Mouse (Mus musculus) lung, postnatal 0 days (tissue): ENCODE measurements at regions not wholly inside any gene's neighbourhood (a gene's known extent, or its start where the extent isn't known, plus 50 kb on each side); places are given as distances from the start of the nearest gene placed in this dataset.
"Not testable (repeated sequence)": the region's sequence is repeated elsewhere in the genome, so short reads cannot be mapped to it uniquely, and the experiment has no call there.

ENCODE experiments used
- ATAC-seq: fragments of 200-750 bp; cut with Nextera tagmentation; 2 replicates; pipeline ENCODE4 v1.8.0; 2017; ENCODE audit warnings: moderate library complexity
- DNase-seq: peaks from one replicate; pipeline ENCODE4 v3.0.0-alpha.2; 2016; ENCODE audit warnings: low spot score
- H3K27ac ChIP-seq: fragments of 300-500 bp; sonication (generic); 2 replicates; pipeline ENCODE4 v1.5.1; 2014; ENCODE audit warnings: antibody characterized with exemption, mild to moderate bottlenecking, low read length, mixed read lengths
- H3K27me3 ChIP-seq: fragments of 300-500 bp; sonication (generic); replicated peaks from 2 replicates; pipeline ENCODE4 v1.6.1; 2014; ENCODE audit warnings: low read length, mixed read lengths; ENCODE audit not compliant: insufficient read depth
- H3K36me3 ChIP-seq: fragments of 300-500 bp; sonication (generic); 2 replicates; pipeline ENCODE4 v1.6.1; 2014; ENCODE audit warnings: low read length, mixed read lengths; ENCODE audit not compliant: insufficient read depth
- H3K4me1 ChIP-seq: fragments of 300-500 bp; sonication (generic); 2 replicates; pipeline ENCODE4 v1.6.1; 2014; ENCODE audit warnings: antibody characterized with exemption, low read depth, low read length, mixed read lengths; ENCODE audit not compliant: insufficient read depth
- H3K4me2 ChIP-seq: fragments of 300-500 bp; sonication (generic); replicated peaks from 2 replicates; pipeline ENCODE4 v1.6.1; 2014; ENCODE audit warnings: low read depth, mild to moderate bottlenecking, low read length, moderate library complexity, mixed read lengths
- H3K4me3 ChIP-seq: fragments of 300-500 bp; sonication (generic); 2 replicates; pipeline ENCODE4 v1.5.1; 2014; ENCODE audit warnings: low read depth, low read length
- H3K9ac ChIP-seq: fragments of 300-500 bp; sonication (generic); replicated peaks from 2 replicates; pipeline ENCODE4 v1.6.1; 2014; ENCODE audit warnings: low read depth, mild to moderate bottlenecking
- H3K9me3 ChIP-seq: fragments of 300-500 bp; sonication (generic); 2 replicates; pipeline ENCODE4 v1.6.1; 2016; ENCODE audit warnings: low read length, mixed read lengths
- CTCF ChIP-seq: IDR thresholded peaks from 2 replicates; pipeline ENCODE4 v1.5.1; 2016; ENCODE audit warnings: antibody characterized with exemption, mild to moderate bottlenecking
- EP300 ChIP-seq: IDR thresholded peaks from 2 replicates; pipeline ENCODE4 v1.6.1; 2016; ENCODE audit warnings: antibody characterized with exemption, mild to moderate bottlenecking, control low read depth
- WGBS: fragments of 180-500 bp; shearing (Covaris S2); extraction: QIAGEN DNeasy Blood & Tissue Kit; methylation state at CpG from one replicate; pipeline ENCODE4 v1.1.7; 2014; 5-methylcytosine and 5-hydroxymethylcytosine counted together

- TF ChIP-seq CTCF: no peak
- no peak for TF ChIP-seq EP300
- Histone ChIP-seq H3K9me3 (no peaks in the 10 kb centered on the region), H3K4me1 (no peaks in the 10 kb centered on the region), H3K9ac (no peak overlapping the region), H3K4me2 (no peak overlapping the region), H3K36me3 (no peaks in the 10 kb centered on the region), H3K4me3 (no peak overlapping the region), H3K27me3 (no peaks in the 10 kb centered on the region), H3K27ac (no peak overlapping the region)
- 85% methylated on average over 1 of the region's 1 CpGs for WGBS
- ATAC-seq (no peak), DNase-seq (no peak)
Measured at GRCm38 (mm10) chr15:16909396-16909795, 180.8 kb downstream of the Cdh9 start.

GRCm38 (mm10) chr15:16909941-16910340, 181.4 kb downstream of the Cdh9 start:
- H3K4me1 ChIP-seq, H3K4me2 ChIP-seq, H3K27ac ChIP-seq, H3K9me3 ChIP-seq, H3K9ac ChIP-seq, ATAC-seq, H3K27me3 ChIP-seq, DNase-seq, H3K4me3 ChIP-seq, H3K36me3 ChIP-seq: not testable (repeated sequence)
- WGBS: 84% methylated on average over 3 of the region's 3 CpGs

- no peaks in the 10 kb centered on the region for H3K27me3 ChIP-seq
- H3K9ac ChIP-seq: no peak overlapping the region
- no peak overlapping the region for H3K4me3 ChIP-seq
- DNase-seq (no peak), ATAC-seq (no peak)
- H3K4me2 ChIP-seq: no peak overlapping the region
- no peaks in the 10 kb centered on the region for H3K36me3 ChIP-seq
- 63% methylated on average over 2 of the region's 2 CpGs for WGBS
- H3K27ac ChIP-seq: no peak overlapping the region
- no peaks in the 10 kb centered on the region for H3K9me3 ChIP-seq
- H3K4me1 ChIP-seq: no peaks in the 10 kb centered on the region
- TF ChIP-seq EP300 (no peak), CTCF (no peak)
Measured at GRCm38 (mm10) chr15:16914966-16915569, 186.5 kb downstream of the Cdh9 start.

GRCm38 (mm10) chr15:16923246-16923645, 194.7 kb downstream of the Cdh9 start:
- no peak overlapping the region for H3K4me2 ChIP-seq
- no peak overlapping the region for H3K9ac ChIP-seq
- no peaks in the 10 kb centered on the region; the same call in 1 of the 2 replicates for H3K9me3 ChIP-seq
- WGBS: 88% methylated on average over 1 of the region's 1 CpGs
- ATAC-seq: no peak
- no peak for TF ChIP-seq EP300
- no peak for TF ChIP-seq CTCF
- no peak for DNase-seq
- no peak overlapping the region for H3K27ac ChIP-seq
- H3K27me3 ChIP-seq: no peaks in the 10 kb centered on the region
- H3K36me3 ChIP-seq: no peaks in the 10 kb centered on the region
- H3K4me3 ChIP-seq: no peak overlapping the region
- H3K4me1 ChIP-seq: no peaks in the 10 kb centered on the region

- no peaks in the 10 kb centered on the region for H3K27me3 ChIP-seq
- H3K27ac ChIP-seq: no peak overlapping the region
- no peak overlapping the region for H3K9ac ChIP-seq
- no peak overlapping the region for H3K4me3 ChIP-seq
- ATAC-seq: no peak
- TF ChIP-seq CTCF (no peak), EP300 (no peak)
- H3K36me3 ChIP-seq: no peaks in the 10 kb centered on the region
- WGBS: 85% methylated on average over 2 of the region's 2 CpGs
- H3K9me3 ChIP-seq: no peaks in the 10 kb centered on the region
- DNase-seq: no peak
- no peaks in the 10 kb centered on the region for H3K4me1 ChIP-seq
- H3K4me2 ChIP-seq: no peak overlapping the region
Measured at GRCm38 (mm10) chr15:16933137-16933677, 204.7 kb downstream of the Cdh9 start.

GRCm38 (mm10) chr15:16934438-16934837, 205.9 kb downstream of the Cdh9 start:
- TF ChIP-seq EP300 (no peak), CTCF (no peak)
- DNase-seq: no peak
- Histone ChIP-seq H3K9ac (no peak overlapping the region), H3K4me2 (no peak overlapping the region), H3K4me3 (no peak overlapping the region), H3K4me1 (no peaks in the 10 kb centered on the region), H3K36me3 (no peaks in the 10 kb centered on the region), H3K9me3 (no peaks in the 10 kb centered on the region), H3K27me3 (no peaks in the 10 kb centered on the region), H3K27ac (no peak overlapping the region)
- WGBS: 81% methylated on average over 3 of the region's 3 CpGs
- no peak for ATAC-seq

- H3K36me3 ChIP-seq, H3K27me3 ChIP-seq, H3K9ac ChIP-seq, H3K4me2 ChIP-seq, ATAC-seq, H3K9me3 ChIP-seq, H3K27ac ChIP-seq, H3K4me1 ChIP-seq, H3K4me3 ChIP-seq, DNase-seq: not testable (repeated sequence)
- WGBS: 74% methylated on average over 4 of the region's 4 CpGs
Measured at GRCm38 (mm10) chr15:16975821-16976220, 247.3 kb downstream of the Cdh9 start.
